Mouse (Mus musculus): ENCODE measurements around the gene Btbd10.

The Btbd10 gene

GRCm38 (mm10) chr7:113295077-113295890, 73.9 kb downstream of the Btbd10 start:
- DNase-seq (ENCODE audit: low read depth) = no peak

DNA sequence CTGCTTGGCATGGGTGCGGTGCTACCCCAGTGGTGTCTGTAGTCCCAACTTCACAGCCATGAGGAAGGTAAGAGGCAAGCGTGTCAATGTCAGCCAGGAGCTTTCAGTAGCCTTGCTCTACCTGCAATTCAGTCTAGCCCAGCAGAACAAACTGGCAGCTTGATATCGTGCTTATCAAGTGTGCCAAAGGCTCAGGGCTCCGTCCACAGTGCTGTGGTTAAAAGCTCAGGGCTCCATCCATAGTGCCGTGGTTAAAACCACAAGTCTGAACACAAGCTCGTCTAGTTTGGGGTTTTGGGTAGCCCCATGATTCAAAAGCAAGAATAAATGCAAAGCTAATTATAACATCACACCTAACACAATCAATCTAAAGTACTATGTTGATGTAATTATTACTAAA, 74.6 kb downstream of the Btbd10 start:
- no peak for DNase-seq (ENCODE audit: low read depth)

DNA sequence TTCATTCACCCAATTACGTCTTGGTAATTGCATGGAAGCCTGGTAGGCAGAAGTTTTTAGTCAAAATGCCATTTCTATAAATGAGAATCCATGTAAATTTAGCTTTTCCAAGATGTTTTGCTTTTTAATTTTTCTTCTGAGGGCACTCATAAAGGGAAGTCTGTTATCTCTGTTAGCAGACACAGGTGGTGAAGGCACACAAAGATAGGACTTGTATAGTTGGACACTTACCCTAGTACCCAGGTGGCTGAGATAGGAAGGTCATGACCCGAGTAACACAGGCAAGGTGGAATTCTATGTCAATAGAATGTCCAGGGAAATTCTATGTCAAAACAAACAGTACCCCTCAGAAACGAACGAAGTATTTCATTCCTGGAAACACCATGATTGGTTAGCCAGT, 77.0 kb downstream of the Btbd10 start:
- DNase-seq (ENCODE audit: low read depth) = no peak

- DNase-seq (ENCODE audit: low read depth) = no peak
These were observed 77.5 kb downstream of the Btbd10 start for GRCm38 (mm10) chr7:113291741-113292140.

GRCm38 (mm10) chr7:113289211-113289610, 80.0 kb downstream of the Btbd10 start:
- DNase-seq (ENCODE audit: low read depth) = no peak

DNA sequence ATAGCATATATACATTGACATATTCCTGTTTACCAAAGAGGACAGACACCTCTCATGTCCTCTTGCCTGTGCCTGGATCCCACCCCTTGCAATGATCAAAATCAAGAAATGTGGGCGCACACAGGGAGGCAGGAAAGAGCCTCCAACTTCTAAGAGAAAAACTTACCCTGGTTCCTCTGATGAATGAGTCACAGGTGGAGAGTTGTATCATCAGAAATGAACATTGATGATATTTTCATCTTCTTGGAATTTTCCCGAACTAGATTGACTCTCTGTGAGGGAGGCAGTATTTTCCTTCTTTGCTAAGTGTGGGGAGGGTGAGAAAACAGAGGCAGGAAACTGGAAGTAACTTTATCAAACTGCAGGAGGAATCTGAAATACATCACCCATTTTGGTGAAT, 83.8 kb downstream of the Btbd10 start:
- DNase-seq (ENCODE audit: low read depth) = no peak

DNA sequence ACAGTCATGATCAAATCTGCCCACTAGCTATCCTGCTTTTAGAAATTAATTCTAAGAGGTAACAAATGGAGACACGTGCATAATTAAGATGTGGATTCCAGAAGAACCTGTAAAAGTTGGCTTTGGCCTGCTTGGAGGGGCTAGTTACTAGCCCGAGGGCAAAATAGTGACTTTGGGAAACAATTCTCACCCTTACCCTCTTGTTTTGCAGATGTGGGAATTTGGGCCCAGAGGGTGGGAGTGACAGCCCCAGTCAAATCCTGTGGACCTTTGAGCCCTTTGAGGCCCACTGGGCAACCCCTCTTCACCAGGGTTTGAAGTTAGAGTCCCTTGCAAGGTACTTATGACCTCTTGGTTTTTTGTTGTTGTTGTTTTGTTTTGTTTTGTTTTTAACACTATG, 89.9 kb downstream of the Btbd10 start:
- DNase-seq (ENCODE audit: low read depth) = no peak

GRCm38 (mm10) chr7:113278493-113278892, 90.7 kb downstream of the Btbd10 start:
- DNase-seq (ENCODE audit: low read depth) = no peak

- DNase-seq (ENCODE audit: low read depth) = no peak
These were observed 91.9 kb downstream of the Btbd10 start for GRCm38 (mm10) chr7:113277245-113277644.

DNA sequence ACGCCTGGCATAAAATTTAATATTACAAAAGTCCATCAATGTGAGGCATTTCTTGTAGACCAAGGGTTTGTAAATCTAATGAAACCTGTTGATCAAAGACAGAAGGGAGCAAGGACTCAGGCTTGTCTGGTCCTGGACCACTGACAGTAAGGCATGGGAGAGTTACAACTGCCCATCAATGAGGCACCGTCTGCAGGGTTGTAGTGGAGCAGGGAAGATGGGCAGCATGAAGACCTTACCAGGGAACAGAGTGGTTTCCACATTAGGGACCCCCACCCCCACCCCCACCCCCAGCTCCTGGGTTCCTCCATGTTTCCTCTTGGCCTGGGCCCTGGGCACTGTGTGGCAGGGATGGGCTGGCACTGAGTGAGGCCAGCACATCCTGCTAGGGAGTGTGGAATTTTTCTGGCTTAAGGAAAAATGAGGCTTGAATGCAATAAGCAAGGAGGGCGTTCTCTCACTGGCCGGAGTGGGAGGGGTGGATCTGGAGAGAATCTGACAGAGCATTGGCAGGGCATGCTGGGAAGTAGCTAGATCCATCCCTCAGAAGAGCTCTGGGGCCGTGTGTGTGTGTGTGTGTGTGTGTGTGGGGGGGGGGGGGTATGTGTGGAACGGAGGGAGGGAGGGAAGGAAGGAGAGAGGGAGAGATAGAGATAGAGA, 96.7 kb downstream of the Btbd10 start:
- DNase-seq (ENCODE audit: low read depth) = no peak

GRCm38 (mm10) chr7:113270991-113271390, 98.2 kb downstream of the Btbd10 start:
- no peak for DNase-seq (ENCODE audit: low read depth)

DNA sequence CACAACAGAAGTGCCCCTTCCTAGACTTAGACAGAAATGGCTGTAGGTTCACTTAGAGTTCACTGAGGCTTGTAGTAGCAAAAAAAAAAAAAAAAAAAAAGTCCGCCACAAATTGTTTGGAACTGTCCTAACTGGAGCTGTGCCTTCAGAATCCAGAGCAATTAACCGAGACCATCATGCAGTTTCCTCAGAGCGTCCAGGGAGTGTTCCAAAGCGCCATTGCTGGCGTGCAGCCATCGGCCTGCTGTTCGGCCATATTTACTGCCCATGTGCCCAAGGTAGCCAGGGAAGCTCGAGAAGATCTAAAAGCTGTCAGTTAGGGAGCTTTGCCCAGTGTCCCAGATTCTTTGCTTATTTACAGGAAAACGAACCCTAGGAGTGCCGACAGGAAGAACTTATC, 98.6 kb downstream of the Btbd10 start:
- no peak for DNase-seq (ENCODE audit: low read depth)

DNA sequence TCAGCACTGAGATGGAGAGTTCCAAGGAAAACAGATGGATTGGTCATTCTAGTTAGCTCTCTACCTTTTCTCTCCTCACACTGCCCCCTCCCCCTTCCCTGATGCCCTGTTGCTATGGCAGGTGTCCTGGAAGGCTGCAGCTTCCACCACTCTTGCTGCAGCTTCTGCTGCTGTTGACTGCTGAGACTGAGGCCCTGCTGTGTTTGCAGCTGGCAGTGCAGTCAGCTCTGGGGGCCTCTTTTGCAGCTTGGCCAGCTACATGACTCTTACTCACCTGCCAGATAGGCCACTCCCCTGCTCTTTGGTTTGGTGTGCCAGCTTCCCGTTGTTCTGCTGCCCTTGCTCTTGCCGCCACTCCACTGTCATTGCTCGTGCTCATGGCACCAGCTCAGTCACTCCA, 99.3 kb downstream of the Btbd10 start:
- DNase-seq (ENCODE audit: low read depth) = no peak

DNA sequence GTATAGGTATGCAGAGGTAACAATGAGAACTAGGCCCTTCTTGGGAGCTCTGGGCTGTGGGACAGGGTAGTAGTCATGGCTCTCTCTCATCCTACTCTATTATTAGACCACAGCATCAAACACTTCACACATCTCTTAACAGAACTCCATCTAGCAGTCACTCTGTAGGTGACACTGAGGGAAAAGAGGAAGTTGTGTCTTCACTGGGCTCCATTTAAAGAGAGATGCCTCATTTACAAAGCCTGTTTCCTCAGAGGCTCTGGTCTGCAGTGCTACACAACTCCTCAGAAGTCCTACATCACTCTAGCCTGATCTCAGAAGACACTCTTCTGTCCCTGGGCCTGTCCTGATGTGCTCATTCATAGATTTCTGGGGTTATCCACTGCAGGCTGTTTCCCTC, 100.1 kb downstream of the Btbd10 start:
- DNase-seq (ENCODE audit: low read depth) = no peak

DNA sequence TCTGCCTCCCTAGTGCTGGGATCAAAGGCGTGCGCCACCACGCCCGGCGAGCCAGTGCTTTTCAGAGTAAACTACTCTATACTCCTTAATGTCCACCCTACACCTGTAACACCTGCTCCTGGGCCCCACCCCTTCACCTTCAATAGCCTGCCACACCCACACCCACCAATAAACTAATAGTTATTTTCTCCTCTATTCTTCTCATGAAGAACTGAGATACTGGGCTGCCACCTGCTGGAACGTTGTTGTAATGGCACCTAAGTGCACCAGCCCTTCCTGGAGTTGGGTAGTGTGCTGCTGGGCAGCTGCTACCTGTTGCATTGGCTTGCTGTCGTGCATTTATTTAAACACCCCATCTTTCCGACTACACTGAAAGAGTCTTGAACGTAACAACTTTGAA, 100.9 kb downstream of the Btbd10 start:
- DNase-seq (ENCODE audit: low read depth) = no peak
